Mouse (Mus musculus): Measurements from ENCODE around the gene H2-T22. TPM values are rescaled to one million over a fixed set of nuclear protein-coding genes. Genes with fewer than 3 reads are reported as not detected.

H2-T22 gene
- polyA plus RNA-seq, 1 experiment from 2014 or later, result 7.3 TPM

DNA sequence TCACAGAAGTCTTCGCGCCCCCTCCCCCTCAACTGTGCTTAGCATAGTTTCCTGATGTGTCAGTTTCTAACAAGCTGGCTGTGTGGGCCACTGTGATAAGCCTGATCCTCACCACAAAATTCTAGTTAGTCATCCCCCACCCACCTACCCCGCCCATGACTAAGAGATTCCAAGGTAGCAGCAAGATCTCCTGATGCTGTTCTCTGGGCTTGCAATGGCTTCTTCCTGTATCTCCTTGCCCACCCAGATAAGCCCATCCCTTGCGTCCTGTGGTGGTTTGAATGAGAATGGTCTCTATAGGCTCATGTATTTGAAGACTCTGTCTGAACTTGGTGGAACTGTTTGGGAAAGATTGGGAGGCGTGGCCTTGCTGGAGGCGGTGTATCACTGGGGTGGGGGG is 40.6 kb downstream of the H2-T22 start:
- ATAC-seq (ENCODE audit: low FRiP score), result no peak
- no peaks in the 10 kb centered on the region for H3K36me3 ChIP-seq (ENCODE audit: control insufficient read depth, insufficient read depth, low read length)
- DNase-seq (ENCODE audit: low spot score, missing footprints), result no peak
- H3K9ac ChIP-seq (ENCODE audit: low read length), result no peak overlapping the region
- H3K27me3 ChIP-seq (ENCODE audit: control insufficient read depth, insufficient read depth, low read length), result no peaks in the 10 kb centered on the region
- H3K4me3 ChIP-seq (ENCODE audit: low read depth, low read length), result no peak overlapping the region
- no peak overlapping the region for H3K27ac ChIP-seq (ENCODE audit: low read depth, low read length)
- H3K4me1 ChIP-seq (ENCODE audit: control insufficient read depth, insufficient read depth, low read length), result no peaks in the 10 kb centered on the region
- no peaks in the 10 kb centered on the region for H3K9me3 ChIP-seq (ENCODE audit: control insufficient read depth, low read length)
- no peak overlapping the region for H3K4me2 ChIP-seq
- 96% methylated on average over 6 of the region's 6 CpGs for WGBS

DNA sequence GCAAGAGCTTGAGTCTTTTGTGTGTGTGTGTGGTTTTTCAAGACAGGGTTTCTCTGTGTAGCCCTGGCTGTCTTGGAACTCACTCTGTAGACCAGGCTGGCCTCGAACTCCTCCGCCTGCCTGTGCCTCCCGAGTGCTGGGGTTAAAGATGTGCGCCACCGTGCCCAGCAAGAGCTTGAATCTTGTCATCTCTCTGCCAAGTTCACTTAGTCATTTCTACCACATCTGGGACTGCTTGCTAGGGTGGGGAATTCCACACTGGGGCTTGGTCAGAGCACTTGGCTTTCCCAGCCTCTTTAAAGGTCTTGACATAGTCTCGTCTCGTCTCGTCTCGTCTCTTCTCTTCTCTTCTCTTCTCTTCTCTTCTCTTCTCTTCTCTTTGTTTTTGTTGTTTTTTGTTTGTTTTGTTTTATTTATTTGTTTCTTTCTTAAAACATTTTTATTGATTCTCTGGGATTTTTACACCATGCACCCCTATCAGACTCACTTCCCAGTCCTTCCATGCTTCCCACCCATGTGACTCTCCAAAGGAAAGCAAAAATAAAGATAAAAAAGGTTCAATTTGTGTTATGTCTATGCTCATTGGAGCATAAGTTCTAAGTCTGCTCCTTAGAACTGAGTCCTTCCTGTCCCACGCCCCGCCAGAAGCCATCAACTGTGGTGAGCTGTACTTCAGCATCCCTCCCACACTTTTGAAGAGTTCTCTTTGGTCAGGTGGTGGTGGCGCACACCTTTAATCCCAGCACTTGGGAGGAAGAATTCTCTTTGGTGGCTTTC is 41.2 kb downstream of the H2-T22 start:
- 95% methylated on average over 12 of the region's 12 CpGs for WGBS
- Histone ChIP-seq H3K9ac (ENCODE audit: low read length) (no peak overlapping the region), H3K4me3 (ENCODE audit: low read depth, low read length) (no peak overlapping the region), H3K27me3 (ENCODE audit: control insufficient read depth, insufficient read depth, low read length) (no peaks in the 10 kb centered on the region), H3K4me2 (no peak overlapping the region), H3K9me3 (ENCODE audit: control insufficient read depth, low read length) (no peaks in the 10 kb centered on the region), H3K27ac (ENCODE audit: low read depth, low read length) (no peak overlapping the region), H3K36me3 (ENCODE audit: control insufficient read depth, insufficient read depth, low read length) (no peaks in the 10 kb centered on the region), H3K4me1 (ENCODE audit: control insufficient read depth, insufficient read depth, low read length) (no peaks in the 10 kb centered on the region)
- no peak for DNase-seq (ENCODE audit: low spot score, missing footprints)
- no peak for ATAC-seq (ENCODE audit: low FRiP score)

DNA sequence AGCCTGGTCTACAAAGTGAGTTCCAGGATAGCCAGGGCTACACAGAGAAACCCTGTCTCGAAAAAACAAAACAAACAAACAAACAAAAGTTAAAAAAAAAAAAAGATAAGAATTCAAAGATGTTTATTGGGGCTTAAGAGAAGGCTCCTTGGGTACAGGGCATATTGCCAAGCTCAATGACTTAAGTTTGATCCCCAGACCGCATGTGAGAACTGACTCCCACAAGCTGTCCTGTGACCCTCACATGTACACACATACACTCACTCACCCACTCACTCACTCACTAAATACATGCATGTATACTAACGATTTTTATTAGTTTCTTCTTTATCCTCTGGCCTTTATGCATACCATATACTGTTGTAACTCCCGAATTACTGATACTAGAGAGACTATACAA is 42.2 kb downstream of the H2-T22 start:
- 89% methylated on average over 4 of the region's 4 CpGs for WGBS
- Histone ChIP-seq H3K4me2 (no peak overlapping the region), H3K9me3 (ENCODE audit: control insufficient read depth, low read length) (no peaks in the 10 kb centered on the region), H3K4me3 (ENCODE audit: low read depth, low read length) (no peak overlapping the region), H3K27ac (ENCODE audit: low read depth, low read length) (no peak overlapping the region), H3K27me3 (ENCODE audit: control insufficient read depth, insufficient read depth, low read length) (no peaks in the 10 kb centered on the region), H3K4me1 (ENCODE audit: control insufficient read depth, insufficient read depth, low read length) (peaks cover 4% of the 10 kb centered on the region), H3K9ac (ENCODE audit: low read length) (no peak overlapping the region), H3K36me3 (ENCODE audit: control insufficient read depth, insufficient read depth, low read length) (no peaks in the 10 kb centered on the region)
- DNase-seq (ENCODE audit: low spot score, missing footprints) (no peak), ATAC-seq (ENCODE audit: low FRiP score) (no peak)

DNA sequence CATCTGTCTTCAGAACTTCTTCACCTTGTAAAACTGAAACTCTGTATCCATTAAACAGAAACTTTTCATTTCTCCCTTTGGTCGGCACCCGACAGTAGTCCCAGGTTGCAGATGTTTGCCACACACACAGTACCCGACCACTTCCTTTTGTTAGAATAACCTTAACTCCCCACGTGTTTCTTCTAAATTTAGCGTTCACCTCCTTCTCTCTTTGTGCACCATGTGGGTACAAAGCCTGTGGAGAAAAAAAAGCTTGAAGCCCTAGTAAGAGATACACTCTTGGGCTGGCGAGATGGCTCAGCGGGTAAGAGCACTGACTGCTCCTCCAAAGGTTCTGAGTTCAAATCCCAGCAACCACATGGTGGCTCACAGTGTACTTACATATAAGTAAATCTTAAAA is 43.2 kb downstream of the H2-T22 start:
- no peaks in the 10 kb centered on the region for H3K36me3 ChIP-seq (ENCODE audit: control insufficient read depth, insufficient read depth, low read length)
- H3K9me3 ChIP-seq (ENCODE audit: control insufficient read depth, low read length), result no peaks in the 10 kb centered on the region
- no peak overlapping the region for H3K4me2 ChIP-seq
- no peak overlapping the region for H3K9ac ChIP-seq (ENCODE audit: low read length)
- H3K4me1 ChIP-seq (ENCODE audit: control insufficient read depth, insufficient read depth, low read length), result peaks cover 7% of the 10 kb centered on the region
- no peak overlapping the region for H3K4me3 ChIP-seq (ENCODE audit: low read depth, low read length)
- ATAC-seq (ENCODE audit: low FRiP score) (no peak), DNase-seq (ENCODE audit: low spot score, missing footprints) (no peak)
- no peak overlapping the region for H3K27ac ChIP-seq (ENCODE audit: low read depth, low read length)
- H3K27me3 ChIP-seq (ENCODE audit: control insufficient read depth, insufficient read depth, low read length), result no peaks in the 10 kb centered on the region
- 90% methylated on average over 7 of the region's 7 CpGs for WGBS

DNA sequence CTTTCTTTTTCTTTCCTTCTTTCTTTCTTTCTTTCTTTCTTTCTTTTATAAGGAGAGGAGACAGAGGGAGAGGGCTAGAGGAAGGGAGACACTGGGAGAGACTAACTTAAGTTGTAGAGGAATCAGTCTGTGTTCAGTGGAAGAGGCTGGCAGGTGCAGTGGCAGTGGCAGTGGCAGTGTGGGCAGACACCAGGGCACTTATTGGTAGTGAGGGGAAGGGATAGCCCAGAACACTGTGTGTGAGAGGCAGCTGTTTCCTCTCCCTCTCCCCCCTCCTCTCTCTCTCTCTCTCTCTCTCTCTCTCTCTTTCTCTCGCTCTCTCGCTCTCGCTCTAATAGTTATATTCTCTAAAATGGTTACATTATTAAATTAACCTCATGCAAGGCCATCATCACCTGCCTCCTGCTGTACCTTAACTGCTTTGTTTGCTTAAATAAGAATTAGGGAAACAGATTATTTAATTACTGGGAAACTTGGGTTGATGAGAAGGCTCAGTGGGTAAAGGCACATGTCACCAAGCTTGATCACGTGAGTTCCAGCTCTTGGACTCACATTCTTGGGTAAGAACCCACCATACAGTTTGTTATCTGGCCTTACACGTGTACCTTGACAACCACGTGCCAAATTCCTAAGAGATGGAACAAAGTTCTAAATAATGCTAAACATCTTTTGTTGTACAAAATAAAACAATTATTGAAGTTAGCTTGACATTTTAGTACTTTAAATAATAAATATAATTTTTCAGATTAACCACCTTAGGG is 43.8 kb downstream of the H2-T22 start:
- H3K4me2 ChIP-seq, result no peak overlapping the region
- peaks cover 7% of the 10 kb centered on the region for H3K4me1 ChIP-seq (ENCODE audit: control insufficient read depth, insufficient read depth, low read length)
- no peak for DNase-seq (ENCODE audit: low spot score, missing footprints)
- no peak overlapping the region for H3K4me3 ChIP-seq (ENCODE audit: low read depth, low read length)
- no peaks in the 10 kb centered on the region for H3K36me3 ChIP-seq (ENCODE audit: control insufficient read depth, insufficient read depth, low read length)
- 93% methylated on average over 6 of the region's 6 CpGs for WGBS
- no peak overlapping the region for H3K9ac ChIP-seq (ENCODE audit: low read length)
- H3K9me3 ChIP-seq (ENCODE audit: control insufficient read depth, low read length), result no peaks in the 10 kb centered on the region
- no peak overlapping the region for H3K27ac ChIP-seq (ENCODE audit: low read depth, low read length)
- no peak for ATAC-seq (ENCODE audit: low FRiP score)
- H3K27me3 ChIP-seq (ENCODE audit: control insufficient read depth, insufficient read depth, low read length), result no peaks in the 10 kb centered on the region

DNA sequence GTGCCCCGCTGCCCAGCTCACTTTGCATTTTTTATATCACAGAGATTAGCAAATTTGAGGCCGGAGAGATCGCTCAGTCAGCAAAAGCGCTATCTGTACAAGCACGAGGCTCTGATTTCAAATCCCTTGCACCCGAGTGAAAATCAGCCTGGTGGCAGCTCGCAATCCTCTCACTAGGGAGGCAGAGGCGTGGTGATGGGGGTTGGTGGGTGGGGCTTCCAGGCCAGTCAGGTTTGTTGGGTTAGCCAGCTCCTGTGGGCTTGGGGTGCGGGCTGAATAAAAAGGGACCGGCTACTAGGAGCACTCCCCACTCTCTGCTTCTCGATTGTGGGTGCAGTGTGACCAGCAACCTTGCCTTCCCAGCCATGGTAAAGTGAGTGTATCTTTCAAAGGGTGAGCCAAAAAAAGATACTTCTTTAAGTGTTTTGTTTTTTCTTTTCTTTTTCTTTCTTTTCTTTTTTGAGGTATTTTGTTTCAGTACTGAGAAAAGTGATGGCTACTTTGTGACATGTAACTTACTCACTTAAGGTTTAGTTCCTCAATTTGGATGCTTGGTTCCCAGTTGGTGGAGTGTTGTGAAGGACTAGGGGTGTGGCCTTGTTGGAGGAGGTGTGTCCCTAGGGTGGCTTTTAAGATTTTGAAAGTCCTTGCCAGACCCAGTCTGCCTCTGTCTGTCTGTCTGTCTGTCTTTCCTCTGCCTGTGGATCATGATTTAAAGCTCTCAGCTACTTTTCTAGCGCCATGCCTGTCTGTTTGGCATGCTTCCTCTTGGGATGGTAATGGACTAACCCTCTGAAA is 44.6 kb downstream of the H2-T22 start:
- H3K9ac ChIP-seq (ENCODE audit: low read length), result no peak overlapping the region
- no peak overlapping the region for H3K4me3 ChIP-seq (ENCODE audit: low read depth, low read length)
- H3K9me3 ChIP-seq (ENCODE audit: control insufficient read depth, low read length), result no peaks in the 10 kb centered on the region
- H3K4me1 ChIP-seq (ENCODE audit: control insufficient read depth, insufficient read depth, low read length), result peaks cover 7% of the 10 kb centered on the region
- WGBS, result 56% methylated on average over 12 of the region's 12 CpGs
- no peak for DNase-seq (ENCODE audit: low spot score, missing footprints)
- ATAC-seq (ENCODE audit: low FRiP score), result no peak
- no peak overlapping the region for H3K4me2 ChIP-seq
- no peak overlapping the region for H3K27ac ChIP-seq (ENCODE audit: low read depth, low read length)
- H3K36me3 ChIP-seq (ENCODE audit: control insufficient read depth, insufficient read depth, low read length), result no peaks in the 10 kb centered on the region
- no peaks in the 10 kb centered on the region for H3K27me3 ChIP-seq (ENCODE audit: control insufficient read depth, insufficient read depth, low read length)

DNA sequence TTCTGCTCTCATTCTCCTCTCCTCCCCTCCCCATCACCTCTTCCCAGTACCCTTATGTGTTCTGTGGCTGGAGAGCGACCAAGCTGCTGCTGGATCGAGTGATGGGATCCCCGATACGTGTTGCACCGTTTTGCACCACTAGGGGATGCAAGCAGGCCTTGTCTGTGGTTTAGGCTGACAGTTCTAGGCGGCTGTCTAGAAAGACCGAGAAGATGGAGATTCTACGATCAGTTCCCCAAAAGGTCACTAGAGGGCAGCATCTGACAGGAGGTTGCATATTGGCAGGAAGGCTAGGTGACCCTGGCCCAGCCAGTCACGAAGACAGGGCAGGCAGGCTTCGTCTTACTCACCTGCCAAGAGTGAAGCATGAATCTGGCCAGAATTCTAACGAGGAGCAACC is 45.6 kb downstream of the H2-T22 start:
- no peaks in the 10 kb centered on the region for H3K9me3 ChIP-seq (ENCODE audit: control insufficient read depth, low read length)
- H3K9ac ChIP-seq (ENCODE audit: low read length), result no peak overlapping the region
- WGBS, result 6% methylated on average over 11 of the region's 11 CpGs

DNA sequence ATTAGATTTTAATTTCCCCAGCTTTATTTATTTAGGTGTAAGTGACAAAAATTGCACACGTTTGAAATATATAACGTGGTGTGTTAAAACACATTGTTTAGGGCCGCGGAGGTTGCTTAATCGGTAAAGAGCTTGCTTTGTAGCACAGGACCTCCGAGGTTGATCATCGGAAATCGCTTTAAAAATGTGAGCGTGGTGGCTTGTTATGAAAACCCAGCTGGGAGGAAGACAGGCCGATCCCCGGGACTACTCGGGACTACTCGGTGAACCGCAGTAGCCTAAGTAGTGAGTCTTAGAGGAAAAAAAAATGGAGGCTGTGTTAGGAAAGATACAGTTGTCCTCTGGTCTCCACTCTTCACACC is 47.7 kb downstream of the H2-T22 start:
- Histone ChIP-seq H3K9me3 (ENCODE audit: control insufficient read depth, low read length) (no peaks in the 10 kb centered on the region), H3K9ac (ENCODE audit: low read length) (peak overlapping the region; percentile 63), H3K27ac (ENCODE audit: low read depth, low read length) (no peak overlapping the region), H3K4me1 (ENCODE audit: control insufficient read depth, insufficient read depth, low read length) (peaks cover 7% of the 10 kb centered on the region), H3K4me2 (peak overlapping the region; percentile 49), H3K4me3 (ENCODE audit: low read depth, low read length) (peak overlapping the region; percentile 55), H3K27me3 (ENCODE audit: control insufficient read depth, insufficient read depth, low read length) (no peaks in the 10 kb centered on the region), H3K36me3 (ENCODE audit: control insufficient read depth, insufficient read depth, low read length) (no peaks in the 10 kb centered on the region)
- 4% methylated on average over 14 of the region's 14 CpGs for WGBS
- no peak for ATAC-seq (ENCODE audit: low FRiP score)
- DNase-seq (ENCODE audit: low spot score, missing footprints), result peak; percentile 92

More for the DNA sequence above, 45.6 kb downstream of the H2-T22 start:
- DNase-seq (ENCODE audit: low spot score, missing footprints), result peak; percentile 99
- Histone ChIP-seq H3K4me2 (no peak overlapping the region), H3K4me1 (ENCODE audit: control insufficient read depth, insufficient read depth, low read length) (peaks cover 7% of the 10 kb centered on the region), H3K27me3 (ENCODE audit: control insufficient read depth, insufficient read depth, low read length) (no peaks in the 10 kb centered on the region), H3K36me3 (ENCODE audit: control insufficient read depth, insufficient read depth, low read length) (no peaks in the 10 kb centered on the region), H3K27ac (ENCODE audit: low read depth, low read length) (no peak overlapping the region), H3K4me3 (ENCODE audit: low read depth, low read length) (no peak overlapping the region)
- peak; percentile 69 for ATAC-seq (ENCODE audit: low FRiP score)
